Mouse (Mus musculus): ENCODE results near the gene Rccd1.

Gene Rccd1

DNA sequence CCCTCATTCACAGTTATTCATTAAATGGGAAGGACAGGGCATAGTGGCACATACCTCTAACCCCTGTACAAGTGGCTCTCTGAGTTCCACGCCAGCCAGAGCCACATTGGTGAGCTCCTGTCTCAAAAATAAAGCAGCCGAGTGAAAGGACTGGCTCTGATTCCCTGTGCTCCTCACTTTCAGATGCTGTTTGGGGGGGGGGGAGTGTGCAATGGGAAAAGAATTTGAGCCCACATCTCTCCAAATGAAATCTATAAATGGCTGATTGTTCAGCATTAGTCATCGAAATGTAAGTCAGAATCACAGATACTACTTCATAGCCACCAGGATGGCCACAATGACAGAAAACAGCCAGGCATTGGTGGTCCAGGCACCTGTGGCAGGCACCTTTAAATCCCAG is 27.2 kb downstream of the Rccd1 start:
- no peak for DNase-seq

DNA sequence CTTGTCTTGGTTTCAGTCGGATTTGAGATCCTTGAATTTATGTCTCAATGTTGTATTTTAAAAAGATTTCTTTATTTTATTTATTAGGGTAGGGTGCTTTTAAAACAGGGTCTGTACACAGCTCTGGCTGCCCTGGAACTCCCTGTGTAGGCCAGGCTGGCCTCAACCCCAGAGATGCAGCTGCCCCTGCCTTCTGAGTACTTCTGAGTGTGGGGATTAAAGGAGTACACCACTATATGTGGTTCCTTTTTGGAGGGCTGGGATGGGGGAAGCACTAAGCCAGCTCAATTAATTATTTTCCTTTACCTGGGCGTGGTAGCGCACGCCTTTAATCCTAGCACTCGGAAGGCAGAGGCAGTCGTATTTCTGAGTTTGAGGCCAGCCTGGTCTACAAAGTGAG is 27.8 kb downstream of the Rccd1 start:
- DNase-seq, result no peak

DNA sequence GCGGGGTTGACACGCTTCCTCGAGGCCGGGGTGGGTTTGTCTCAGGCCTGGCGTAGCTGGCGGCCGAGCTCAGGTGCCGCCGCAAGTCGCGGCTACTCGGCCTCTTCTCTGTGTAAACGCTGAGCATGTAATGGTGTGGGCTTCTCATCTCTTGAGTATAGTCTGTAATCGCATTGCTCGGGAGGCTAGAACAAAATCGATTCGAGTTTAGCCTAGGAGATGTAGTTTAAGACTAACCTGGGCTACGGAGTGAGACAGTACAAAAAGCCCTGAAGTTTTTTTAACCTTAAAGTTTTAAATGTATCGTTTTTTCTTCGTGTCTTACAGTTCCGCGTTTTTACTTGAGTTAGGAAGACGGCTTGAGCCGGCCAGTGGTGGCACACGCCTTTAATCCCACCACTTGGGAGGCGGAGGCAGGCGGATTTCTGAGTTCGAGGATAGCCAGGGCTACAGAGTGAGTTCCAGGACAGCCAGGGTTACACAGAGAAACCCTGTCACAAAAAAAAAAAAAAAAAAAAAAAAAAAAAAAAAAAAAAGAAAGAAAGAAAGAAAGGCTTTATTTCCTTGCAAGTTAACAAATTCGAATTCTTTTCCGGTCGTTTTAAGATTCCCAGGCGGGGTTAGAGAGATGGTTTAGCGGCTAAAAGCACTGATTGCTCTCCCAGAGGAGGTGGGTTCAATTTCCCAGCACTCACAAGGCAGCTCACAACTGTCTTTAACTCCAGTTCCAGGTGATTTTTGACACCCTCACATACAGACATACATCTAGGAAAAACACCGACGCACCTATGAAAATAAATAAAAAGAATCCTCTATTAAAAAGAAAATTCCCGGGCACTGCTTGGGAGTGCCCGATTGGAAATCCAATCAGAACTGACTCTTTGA is 29.2 kb downstream of the Rccd1 start:
- no peak for DNase-seq

DNA sequence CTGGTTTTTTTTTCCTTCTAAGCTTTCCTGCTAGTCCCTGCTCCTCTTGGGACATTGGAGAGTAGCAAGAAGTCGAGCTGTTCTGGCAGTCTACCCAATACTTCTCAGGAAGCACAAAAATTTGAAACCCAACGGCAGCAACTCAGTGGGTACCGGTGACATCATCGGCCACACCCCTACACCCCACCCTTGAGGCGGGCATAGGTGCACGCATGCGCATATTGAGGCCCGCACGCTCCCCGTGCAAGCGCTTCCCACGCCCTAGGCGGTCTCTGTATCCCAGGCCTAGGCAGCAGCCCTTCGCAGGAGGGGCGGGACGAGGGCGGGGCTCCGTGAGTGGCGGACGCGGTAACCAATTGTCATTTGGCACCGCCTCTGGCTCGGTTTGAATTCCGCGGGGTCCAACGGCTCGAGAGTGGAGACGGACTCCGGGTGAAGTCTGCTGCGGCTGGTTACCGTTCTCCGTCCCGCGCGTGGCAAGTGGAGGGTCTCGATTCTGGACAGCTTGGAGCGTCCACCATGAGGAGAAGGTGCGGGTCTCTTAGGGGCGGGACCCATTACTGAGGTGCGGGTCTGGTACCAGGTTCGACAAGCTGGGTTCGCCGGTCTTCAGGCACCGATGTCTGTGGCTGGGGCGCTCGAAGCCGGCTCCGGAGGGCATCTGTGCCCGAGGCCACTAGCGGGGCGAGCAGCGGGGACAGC is 30.0 kb downstream of the Rccd1 start, which contains the start of gene Prc1:
Gene Prc1 (plus strand): TSS at position 389 of the 702 bp plus-strand sequence.
- DNase-seq, result peak; percentile 99

DNA sequence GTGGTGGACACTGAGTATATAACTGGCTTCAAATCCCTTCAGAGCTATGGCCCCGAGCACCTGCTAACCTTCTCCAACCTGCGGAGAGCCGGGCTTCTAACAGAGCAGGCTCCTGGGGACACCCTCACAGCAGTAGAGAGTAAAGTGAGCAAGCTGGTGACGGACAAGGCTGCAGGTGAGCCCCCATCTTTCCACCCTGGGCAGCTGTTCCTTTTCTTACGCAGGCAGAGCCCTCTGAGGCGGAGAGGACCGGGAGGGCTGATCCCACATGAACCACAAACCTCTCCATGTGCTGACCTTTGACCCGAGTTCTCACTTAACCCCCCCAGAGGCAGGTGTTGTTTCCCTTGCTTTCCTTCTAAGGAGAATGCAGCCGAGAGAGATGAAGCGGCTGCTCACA is 36.5 kb downstream of the Rccd1 start:
- DNase-seq, result no peak

DNA sequence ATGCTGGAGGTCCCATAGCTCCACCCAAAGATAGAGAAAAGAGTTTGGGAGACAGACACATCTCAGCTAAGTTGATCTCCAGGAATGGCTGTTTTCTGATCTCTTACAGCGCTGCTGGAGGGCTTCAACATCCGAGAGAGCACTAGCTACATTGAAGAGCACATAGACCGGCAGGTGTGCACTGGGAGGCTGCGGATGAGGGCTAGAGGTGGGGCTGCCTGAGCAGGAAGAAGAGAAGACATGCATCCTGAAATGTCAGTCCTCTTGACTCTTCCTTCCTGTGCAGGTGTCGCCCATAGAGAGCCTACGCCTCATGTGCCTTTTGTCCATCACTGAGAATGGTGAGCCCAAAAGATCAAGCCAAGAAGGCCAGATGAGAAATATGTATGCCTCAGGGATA is 38.5 kb downstream of the Rccd1 start:
- DNase-seq, result no peak

DNA sequence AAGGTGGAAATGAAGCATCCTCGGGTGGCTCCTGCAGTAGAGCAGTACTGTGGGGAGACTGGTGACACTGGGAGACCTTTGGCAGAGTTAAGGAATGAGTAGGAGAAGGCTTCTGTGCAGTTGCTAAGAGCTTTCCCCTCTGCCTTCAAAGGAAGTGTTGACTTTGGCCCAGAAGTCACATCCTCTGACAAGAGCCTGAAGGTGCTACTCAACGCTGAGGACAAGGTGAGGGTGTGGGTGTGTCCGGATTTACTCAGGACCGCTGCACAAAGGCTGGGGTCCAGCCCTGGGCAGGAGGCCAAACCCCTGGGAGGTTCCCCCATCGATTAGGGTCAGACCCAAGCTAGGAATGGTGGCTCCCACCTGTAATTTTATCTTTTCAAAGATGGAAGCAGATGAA is 39.9 kb downstream of the Rccd1 start:
- no peak for DNase-seq

DNA sequence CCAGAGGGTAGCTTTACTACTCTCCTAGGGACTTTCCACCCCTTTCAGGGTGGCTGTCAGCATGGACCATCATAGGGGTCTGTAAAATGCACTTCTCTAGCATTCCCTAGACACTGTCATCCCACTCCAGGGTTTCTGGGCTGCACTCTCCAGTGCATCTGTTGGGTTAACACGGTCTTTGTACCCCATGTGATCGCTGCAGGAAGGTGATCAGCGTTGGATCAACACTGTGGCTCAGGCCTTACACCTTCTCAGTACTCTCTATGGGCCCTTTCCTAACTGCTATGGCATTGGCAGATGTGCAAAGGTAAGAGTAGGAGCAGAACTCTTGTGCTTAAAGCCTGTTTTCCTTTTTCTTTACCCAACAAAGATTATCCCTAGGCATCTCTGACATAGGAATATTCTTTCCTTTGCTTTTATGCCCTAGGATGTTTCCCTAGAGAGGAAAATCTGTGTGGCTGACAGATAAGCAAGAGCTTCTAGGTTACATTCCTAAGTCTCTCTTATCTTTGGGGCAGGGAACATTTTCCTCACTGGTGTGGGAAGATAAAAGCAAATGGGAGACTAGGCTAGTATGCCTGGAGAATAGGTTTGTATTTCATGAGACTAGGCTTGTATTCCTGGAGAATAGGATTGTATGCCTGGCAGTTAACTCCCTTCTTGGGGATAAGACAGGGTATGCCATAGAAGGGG is 40.9 kb downstream of the Rccd1 start:
- no peak for DNase-seq

DNA sequence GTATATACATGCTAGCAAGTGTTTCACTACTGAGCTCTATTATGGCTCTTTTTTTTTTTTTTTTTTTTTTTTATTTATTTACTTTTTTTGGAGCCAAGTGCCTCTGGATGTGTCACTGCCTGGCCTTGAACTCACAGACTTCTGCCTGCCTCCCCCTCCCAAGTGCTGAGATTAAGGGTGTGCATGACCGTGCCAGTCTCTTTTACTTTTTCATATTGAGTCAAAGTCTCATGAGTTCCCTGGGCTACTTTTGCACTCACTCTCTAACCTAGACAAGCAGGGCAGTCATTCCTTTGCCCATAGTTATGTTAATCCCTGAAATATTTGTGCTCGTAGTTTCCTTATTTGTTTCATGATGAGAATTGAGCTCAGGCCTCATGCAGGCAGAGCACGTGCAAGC is 42.6 kb downstream of the Rccd1 start:
- no peak for DNase-seq

DNA sequence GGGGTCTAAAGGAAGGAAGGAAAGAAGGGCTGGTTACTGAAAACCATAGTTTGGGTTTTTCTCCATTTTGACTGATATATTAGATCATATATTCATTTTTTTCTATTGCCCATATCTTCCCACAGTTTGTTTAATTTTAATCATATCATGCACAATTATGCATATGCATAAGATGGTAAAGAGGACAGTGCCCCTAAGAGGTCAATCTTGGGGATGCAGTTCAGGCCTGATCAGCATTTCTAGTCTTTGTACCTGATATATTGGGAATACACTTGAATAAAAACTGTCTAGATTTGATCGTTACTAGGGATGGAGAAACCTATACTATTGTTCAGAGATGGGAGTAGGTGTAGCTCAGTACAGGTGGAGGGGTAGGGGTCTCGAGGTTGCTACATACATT is 43.3 kb downstream of the Rccd1 start:
- no peak for DNase-seq

DNA sequence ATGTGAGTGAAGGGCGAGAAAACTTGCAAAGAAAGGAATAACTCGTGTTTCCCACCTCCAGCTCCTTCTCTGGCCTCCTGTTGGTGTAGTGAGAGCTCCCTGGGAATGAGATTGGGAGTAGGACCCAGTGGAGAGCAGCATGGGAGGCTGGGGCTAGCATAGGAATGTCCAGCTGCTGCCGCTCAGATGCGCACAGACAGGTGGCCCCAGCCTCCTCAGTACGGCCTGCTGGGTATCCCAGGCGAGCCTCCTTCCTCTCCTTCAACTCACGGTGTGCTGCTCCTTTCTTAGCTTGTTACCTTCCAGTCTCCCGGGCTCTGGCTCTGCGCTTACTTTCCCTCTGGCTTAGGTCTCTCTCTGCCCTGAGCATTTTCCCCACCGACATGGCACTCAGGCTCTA is 44.2 kb downstream of the Rccd1 start:
- no peak for DNase-seq

DNA sequence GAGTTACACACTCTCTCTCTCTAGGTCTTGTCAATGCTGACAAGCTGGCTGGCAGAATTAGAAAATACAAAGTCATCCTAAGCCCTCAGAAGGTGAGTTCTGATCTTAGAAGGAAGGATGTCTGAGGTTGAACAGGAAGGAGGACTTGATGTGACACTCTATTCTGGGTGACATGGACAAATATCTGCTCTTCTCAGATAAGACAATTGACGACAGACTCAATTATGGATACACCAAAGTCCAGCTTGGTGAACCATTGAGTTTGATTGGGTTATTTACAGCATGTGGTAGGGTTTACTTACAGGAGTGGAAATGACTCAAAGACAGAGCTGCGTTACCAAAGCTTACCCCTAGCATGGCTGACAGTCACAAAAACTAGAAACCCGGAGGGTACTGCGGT is 47.9 kb downstream of the Rccd1 start:
- no peak for DNase-seq

DNA sequence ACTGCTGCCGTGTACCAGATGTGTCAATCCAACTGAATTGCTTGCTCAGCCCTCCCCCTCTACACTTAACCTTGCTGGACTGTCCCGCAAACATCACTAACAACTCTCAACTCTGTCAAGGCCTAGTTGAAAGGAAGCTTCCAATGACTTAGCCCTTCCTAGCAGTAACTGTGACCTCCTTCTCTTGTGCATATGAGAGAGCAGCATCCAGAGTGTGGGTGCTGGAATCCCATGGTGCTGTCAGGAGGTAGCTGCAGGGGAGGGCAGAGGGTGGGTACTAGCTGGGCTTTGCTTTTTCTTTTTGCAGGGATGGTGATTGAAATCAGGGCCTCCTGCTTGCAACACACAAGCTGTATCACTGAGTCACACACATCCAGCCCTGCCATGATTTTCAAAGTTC is 50.8 kb downstream of the Rccd1 start:
- DNase-seq, result no peak

DNA sequence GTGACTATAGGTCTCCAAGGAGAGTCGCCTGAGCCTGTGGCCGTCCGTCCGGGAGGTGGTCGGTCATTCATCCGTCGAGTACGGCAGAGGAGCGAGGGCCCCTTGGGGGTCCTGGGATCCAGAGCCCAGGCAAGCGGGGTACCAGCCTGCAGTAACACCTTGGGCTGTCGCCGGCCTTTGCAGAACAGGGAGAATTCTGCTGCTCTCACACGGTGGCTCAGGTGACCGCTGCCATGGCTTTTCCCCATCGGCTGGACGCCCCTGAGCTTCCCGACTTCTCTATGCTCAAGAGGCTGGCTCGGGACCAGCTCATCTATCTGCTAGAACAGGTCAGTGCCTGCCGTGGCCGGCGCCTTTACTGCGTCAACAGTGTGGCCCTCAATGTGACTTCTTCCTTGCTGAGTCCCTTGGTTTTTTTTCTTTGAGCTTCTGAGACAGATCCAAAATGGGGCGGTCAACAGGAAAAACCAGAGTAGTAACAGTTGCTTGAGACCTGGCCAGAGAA is 54.5 kb downstream of the Rccd1 start:
- no peak for DNase-seq

DNA sequence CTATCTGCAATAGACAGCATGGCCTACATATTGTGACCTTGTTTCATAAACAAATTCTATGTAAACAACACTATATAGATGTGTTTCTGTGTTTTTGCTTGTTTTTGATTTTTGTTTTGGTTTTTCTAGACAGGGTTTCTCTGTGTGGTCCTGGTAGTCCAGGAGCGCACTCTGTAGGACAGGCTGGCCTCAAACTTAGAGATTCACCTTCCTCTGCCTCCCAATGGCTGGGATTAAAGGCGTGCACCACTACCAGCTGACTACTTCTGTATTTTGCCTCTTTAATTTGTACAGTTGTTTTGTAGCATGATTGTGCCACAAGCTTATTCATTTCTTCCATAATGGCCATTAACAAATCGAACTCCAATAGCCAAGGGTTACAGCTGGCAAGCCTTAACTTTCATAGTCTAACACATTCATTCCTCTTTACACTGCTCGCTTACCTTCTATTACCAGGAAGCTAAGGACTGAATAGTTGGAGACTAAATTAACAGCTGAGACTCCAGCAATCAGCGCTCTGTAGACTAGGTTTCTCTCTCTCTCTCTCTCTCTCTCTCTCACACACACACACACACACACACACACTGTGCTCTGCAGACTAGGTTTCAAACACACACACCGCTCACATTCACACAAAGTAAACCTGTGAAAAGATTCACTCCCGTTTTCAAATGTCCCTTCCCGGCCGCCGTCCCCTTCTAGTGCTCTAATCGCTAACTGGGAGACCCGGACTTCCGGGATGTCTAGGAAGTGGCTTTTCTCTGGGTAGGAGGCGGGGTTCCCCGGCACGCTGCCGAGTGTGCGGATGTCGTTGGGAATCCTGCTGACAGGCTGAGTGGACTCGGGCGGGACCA is 55.1 kb downstream of the Rccd1 start, which contains the start of gene Vps33b:
Gene Vps33b (plus strand): TSS at position 753 of the 854 bp plus-strand sequence.
- DNase-seq, result peak; percentile 95

DNA sequence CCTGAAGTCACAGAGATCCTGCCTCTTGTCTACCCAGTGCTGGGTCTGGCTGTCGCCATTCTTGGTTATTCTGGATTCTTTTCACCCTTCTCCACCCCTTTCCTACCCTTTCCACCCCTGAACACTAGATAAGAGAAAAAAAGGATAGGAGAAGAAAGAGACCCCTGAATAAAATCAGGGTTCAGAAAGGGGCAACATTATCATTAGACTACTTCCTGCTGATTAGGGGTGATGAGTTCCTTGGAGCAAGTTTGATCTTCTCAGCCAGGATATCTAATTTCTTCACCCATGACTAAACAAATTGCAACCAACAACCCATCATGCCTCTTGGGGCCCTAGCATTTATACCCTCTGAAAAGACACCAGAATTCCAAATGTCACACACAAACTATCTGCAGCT is 56.5 kb downstream of the Rccd1 start:
- DNase-seq, result no peak

DNA sequence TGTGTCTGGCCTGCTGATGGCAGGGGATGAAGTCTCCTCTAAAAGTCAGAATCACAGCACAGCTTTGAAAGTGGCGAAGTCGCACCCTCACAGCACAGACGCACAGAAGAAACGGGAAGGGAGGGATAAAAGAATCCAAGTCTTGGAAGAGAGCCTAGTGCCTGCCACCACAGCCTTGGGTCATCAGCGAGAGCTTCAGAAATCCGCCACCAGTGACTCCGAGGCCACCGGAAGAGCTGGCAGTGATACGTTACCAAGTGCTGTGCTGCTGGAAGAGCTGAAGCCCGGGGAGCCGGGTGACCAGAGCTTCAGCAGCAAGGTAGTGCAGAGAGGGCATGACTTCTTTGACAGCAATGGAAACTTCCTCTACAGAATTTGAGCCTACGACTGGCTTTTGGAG is 59.6 kb downstream of the Rccd1 start:
- no peak for DNase-seq

DNA sequence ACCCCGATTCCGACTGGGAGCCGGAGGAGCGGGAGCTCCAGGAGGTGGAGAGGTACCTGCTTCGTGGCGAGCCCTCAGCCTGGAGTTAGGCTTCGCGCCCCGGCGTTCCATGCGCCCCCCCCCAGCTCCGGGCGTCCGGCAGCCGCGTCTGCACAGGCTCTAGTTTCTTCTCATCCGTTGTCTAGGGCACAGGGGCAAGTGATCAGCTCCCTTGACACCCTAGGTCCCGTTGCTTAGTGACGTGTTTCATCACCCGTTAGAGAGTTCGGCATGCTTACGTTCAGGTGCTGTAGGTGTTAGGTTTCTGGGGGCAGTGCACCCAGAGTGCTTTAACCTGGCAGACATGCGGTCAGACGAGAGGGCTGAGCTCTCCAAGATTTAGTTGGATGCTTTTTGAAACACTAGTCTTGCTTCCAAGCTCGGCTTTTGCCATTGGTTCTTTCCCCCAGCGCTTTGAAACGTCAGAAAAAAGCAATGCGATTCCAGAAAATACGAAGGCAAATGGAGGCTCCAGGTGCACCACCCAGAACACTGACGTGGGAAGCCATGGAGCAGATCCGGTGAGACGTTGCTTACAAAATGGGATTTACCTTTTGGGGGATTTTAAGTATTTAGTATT is 62.8 kb downstream of the Rccd1 start:
- no peak for DNase-seq

DNA sequence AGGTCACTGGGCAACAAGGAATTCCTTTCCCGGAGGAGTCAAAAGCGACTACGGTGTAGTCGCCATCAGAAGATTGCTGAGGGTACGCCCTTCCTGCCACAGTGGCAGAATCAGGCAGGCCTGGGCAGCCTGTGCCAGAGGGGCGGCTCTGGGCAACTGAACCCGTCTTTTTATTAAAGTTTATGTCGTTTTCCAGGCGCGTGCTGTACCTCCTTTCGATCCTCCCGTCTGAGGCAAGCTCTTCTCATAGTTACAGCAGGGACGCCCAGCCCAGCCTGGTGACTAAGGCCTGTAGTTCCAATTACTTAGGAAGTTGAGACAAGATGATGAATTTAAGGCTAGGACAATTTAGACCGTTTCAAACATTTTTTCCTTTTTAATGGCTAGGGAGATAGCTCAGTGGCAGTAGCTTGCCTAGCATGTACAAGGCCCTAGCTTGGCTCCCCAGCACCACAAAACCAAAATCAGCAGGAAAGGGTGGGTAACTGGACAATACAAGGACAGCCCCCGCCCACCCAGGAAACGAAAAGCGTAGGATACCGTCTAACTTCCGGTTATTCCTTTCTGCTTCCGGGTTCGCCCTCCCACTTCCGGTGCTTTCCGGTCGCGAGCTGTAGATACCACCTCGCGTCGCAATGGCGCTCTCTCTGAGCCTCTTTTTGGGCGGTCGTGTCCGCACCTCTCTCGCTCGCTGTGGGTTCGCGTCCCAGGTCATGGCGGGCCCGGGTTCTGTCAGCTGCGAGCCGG is 63.5 kb downstream of the Rccd1 start, which contains the start of gene Ngrn:
Gene Ngrn (plus strand): TSS at position 591 of the 747 bp plus-strand sequence.
- peak; percentile 86 for DNase-seq

DNA sequence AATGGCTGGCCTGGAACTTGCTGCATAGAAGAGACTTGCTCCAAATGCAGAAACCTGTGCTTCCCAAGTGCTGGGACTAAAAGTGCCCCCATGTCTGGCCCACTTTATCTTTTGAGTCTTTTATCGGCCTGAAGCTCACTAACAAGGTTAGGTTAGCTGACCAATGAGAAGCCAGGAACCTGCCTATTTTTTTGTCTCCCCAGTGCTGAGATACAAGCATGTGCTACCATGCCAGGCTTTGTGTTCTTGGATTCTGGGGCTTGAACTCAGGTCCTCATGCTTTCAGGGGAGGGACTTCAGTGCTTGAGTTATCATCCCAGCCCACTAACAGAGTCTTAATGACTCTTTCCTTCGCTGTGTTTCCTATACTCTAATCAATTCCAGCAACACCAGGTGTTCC is 66.5 kb downstream of the Rccd1 start:
- no peak for DNase-seq

DNA sequence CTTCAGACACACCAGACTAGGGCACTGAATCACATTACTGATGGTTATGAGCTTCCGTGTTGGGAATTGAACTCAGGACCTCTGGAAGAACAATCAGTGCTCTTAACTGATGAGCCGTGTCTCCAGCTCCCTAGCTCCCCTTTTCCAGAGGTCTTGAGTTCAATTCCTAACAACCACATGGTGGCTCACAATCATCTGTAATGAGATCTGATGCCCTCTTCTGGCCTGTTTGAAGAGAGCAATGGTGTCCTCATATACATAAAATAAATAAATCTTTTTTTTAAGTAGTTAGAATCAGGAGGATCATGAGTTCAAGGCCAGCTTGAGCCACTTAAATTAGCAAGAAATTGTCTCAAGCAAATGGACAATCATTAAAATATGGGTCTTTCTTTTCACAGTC is 68.3 kb downstream of the Rccd1 start:
- no peak for DNase-seq
